Mouse (Mus musculus) adrenal gland, postnatal 10 days (tissue): ENCODE results near the gene Fkbp5. TPM values are rescaled to one million over a fixed set of nuclear protein-coding genes. Genes with fewer than 3 reads are reported as not detected.
"Not testable (repeated sequence)": the region's sequence is repeated elsewhere in the genome, so short reads cannot be mapped to it uniquely, and the experiment has no call there.

Experiments
- DNase-seq: peaks from one replicate; pipeline ENCODE4 v3.0.0; 2021; ENCODE audit warnings: mixed read lengths
- long read RNA-seq, 2 experiments: library from polyadenylated mRNA; stranded (forward); transcript quantifications; one replicate each; pipeline ENCODE4 v2.0.0; 2021
- total RNA-seq, 2 experiments: library from RNA; stranded (reverse); gene quantifications; 2 replicates each; pipeline ENCODE4 v1.2.3; 2021

Gene Fkbp5
- 10 to 100 TPM; 55.4 to 95.1 TPM for total RNA-seq
- long read RNA-seq, experiment 1, transcript Fkbp5-201 (11 exons, 3,543 nt): major isoform, 36 of 89 reads
- long read RNA-seq, experiment 1, partial matches to known transcripts: 10 of 89 reads
- long read RNA-seq, experiment 1, other reads (novel, unspliced or antisense): 43 of 89 reads
- long read RNA-seq, experiment 2, partial matches to known transcripts: 2 of 7 reads
- long read RNA-seq, experiment 2, other reads (novel, unspliced or antisense): 5 of 7 reads

GRCm38 (mm10) chr17:28517441-28517955 lies at the start of gene Fkbp5:
TSS of gene Fkbp5 (minus strand) at chr17:28517527.
- peak; percentile 65 for DNase-seq

GRCm38 (mm10) chr17:28565181-28565580 lies 47.9 kb upstream of the Fkbp5 start:
- no peak for DNase-seq

- no peak for DNase-seq
These were observed 44.3 kb upstream of the Fkbp5 start for GRCm38 (mm10) chr17:28561613-28562012.

- DNase-seq: no peak
These were observed 43.3 kb upstream of the Fkbp5 start, which contains the start of gene Clps for GRCm38 (mm10) chr17:28560598-28560997. TSS of gene Clps (minus strand) at chr17:28560766.

- no peak for DNase-seq
These were observed 40.4 kb upstream of the Fkbp5 start for GRCm38 (mm10) chr17:28557772-28558171.

GRCm38 (mm10) chr17:28556635-28557396 lies 39.5 kb upstream of the Fkbp5 start:
- DNase-seq: no peak

- DNase-seq: not testable (repeated sequence)
These were observed 36.7 kb upstream of the Fkbp5 start for GRCm38 (mm10) chr17:28554021-28554420.

GRCm38 (mm10) chr17:28553040-28553793 lies 35.9 kb upstream of the Fkbp5 start:
- peak; percentile 82 for DNase-seq

- no peak for DNase-seq
These were observed 31.8 kb upstream of the Fkbp5 start, which contains the start of gene Clpsl2 for GRCm38 (mm10) chr17:28549111-28549510. TSS of gene Clpsl2 (plus strand) at chr17:28549411.

GRCm38 (mm10) chr17:28548550-28548949 lies 31.2 kb upstream of the Fkbp5 start:
- no peak for DNase-seq

- peak; percentile 39 for DNase-seq
These were observed 29.6 kb upstream of the Fkbp5 start for GRCm38 (mm10) chr17:28546925-28547324.

- no peak for DNase-seq
These were observed 20.6 kb upstream of the Fkbp5 start for GRCm38 (mm10) chr17:28537881-28538280.

GRCm38 (mm10) chr17:28533327-28533726 lies 16.0 kb upstream of the Fkbp5 start:
- no peak for DNase-seq

GRCm38 (mm10) chr17:28532557-28532956 lies 15.2 kb upstream of the Fkbp5 start:
- DNase-seq: no peak

GRCm38 (mm10) chr17:28531946-28532345 lies 14.6 kb upstream of the Fkbp5 start:
- no peak for DNase-seq

GRCm38 (mm10) chr17:28530506-28530905 lies 13.2 kb upstream of the Fkbp5 start, which contains the start of gene Armc12:
TSS of gene Armc12 (plus strand) at chr17:28530806.
- DNase-seq: no peak

- no peak for DNase-seq
These were observed 11.8 kb upstream of the Fkbp5 start for GRCm38 (mm10) chr17:28529116-28529515.

GRCm38 (mm10) chr17:28528043-28528351 lies 10.7 kb upstream of the Fkbp5 start:
- DNase-seq: peak; percentile 92

- peak; percentile 85 for DNase-seq
These were observed 10.1 kb upstream of the Fkbp5 start for GRCm38 (mm10) chr17:28527184-28528042.

GRCm38 (mm10) chr17:28524831-28525430 lies 7.6 kb upstream of the Fkbp5 start:
- DNase-seq: no peak

GRCm38 (mm10) chr17:28524009-28524695 lies 6.8 kb upstream of the Fkbp5 start:
- DNase-seq: no peak
